Mouse (Mus musculus) embryo, embryonic 10.5 days (tissue): ENCODE measurements around the gene Rint1.

ENCODE experiments used
- DNase-seq: peaks from one replicate; pipeline ENCODE4 v3.0.0-alpha.2; 2015; ENCODE audit warnings: low spot score

Rint1 gene

DNA sequence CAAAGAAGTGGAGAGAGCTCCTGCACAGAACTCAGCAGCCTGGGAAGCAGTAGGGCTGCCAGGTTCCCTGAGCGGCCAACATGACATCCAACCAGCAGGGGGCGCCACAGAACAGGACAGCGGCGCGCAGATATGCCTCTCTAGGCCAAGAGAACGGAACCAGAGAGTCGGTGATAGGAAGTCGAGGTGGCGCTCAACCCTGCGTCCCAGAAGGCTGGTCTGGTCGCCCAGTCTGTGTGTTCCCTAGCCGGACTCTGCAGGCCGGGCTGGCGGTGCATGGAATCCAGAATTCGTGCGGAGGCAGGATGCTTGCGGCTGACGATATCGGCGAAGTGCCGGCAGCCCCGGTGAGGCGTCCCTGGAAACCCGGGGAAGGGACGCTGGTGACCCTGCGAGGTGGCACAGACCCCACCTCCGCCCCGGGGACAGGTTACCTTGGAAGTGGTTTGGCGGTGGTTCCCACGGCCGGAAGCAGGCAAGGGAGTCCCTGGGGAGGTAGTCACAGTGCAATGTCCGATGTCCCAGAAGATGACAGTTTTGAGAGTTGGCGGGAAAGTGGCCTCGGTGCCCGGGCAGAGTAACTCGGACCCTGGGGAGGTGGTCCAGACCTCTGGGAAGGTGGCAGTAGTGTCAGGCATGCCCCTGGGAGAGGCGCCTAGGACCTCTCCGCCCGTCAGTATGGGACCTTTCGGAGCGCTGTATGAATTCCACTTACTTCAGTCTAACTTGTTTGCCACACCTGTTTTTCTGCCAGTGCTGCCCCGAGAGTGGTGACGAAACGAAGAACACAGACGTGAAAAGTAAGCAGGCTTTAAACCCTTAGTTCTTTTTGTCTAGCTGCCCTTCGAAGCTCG is at the start of gene Rint1:
Gene Rint1, plus strand, starts transcription at position 176 of the 854 bp plus-strand sequence.
- DNase-seq, result peak; percentile 97

DNA sequence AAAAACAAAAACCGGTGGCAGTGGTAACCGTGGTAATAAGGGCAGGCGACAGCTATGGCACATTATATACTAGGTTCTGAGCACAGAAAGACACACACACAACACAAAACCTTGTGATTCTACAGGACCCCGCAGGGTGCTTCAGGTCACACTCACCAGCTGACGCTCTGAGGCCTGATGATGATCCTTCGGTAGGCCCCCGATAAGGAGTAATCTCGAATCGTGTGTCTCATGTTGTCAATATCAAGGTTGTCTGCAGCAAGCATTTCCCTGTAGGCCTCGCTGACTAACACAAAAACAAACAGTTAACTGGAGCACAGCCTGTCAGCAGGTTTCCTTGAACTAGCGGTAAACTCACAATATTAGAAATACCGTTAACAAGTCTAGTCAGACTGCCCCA is 44.2 kb upstream of the Rint1 start:
- no peak for DNase-seq

DNA sequence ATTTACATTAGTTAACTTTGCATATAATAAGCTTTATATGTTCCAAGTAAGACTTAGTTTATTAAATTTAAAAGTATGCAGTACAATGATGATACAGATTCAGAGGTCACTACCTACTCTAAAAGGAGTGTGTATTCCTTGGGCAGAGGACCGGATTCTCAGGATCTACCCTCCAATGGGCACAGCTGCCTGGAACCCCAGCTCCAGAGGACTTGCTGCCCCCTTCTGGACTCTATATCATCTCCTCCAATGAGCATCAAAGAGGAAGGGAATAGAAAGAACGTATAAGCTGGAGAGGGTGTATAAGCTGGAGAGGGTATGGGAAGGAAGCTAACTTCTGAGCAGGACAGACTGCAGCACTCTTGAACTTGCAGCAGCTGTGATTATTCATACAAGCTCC is 37.6 kb upstream of the Rint1 start:
- DNase-seq, result peak; percentile 21

DNA sequence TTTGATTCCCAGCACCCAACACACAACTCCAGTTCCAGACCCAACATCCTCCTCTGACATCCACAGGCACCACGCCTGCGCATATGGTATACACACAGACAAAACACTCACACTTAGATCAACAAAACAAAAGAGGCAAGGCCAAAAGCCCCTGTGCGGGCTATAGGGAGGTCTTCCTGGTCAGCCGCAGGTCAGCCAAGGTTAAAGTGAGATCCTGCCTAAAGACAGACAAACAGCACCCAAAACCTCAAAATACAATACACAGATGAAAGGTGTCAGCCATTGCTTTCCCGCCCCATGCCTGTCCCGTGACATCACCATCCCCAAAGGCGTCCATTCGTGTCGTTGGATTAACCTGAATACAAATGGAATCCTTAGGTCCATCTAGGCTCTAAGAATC is 31.9 kb upstream of the Rint1 start:
- DNase-seq, result no peak

DNA sequence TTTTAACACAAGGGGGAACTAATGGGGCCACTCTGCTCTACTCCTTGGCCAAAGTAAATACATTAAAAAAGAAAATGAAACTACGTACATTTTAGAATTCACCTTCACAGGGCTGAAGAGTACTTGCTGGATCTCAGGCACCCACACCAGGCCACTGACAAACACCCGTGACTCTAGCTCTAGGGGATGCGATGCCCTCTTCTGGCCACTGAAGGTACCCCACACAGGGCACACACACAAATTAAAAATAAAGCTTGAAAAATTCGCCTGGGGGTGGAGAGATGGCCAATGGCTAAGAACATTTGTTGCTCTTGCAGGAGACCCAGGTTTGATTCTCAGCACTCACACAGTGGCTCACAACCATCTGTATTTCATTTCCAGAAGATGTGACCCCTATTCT is 31.1 kb upstream of the Rint1 start:
- DNase-seq, result no peak

DNA sequence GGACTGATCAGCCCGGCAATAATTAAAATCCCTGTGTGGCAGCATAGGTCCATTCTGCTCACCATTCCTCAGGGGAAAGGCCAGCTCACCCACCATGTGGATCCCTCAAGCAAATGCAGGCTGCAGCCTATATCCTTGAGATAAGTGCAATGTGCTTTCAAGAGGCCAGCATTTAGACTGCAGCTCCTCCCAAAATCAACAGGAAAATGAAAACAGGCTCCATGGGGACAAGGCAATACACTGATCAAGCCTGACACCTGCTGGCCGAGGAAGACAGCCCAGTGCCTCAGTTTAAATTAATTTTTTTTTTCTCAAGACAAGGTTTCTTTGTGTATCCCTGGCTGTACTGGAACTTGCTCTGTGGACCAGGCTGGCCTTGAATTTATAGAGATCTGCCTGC is 28.9 kb upstream of the Rint1 start:
- peak; percentile 64 for DNase-seq

DNA sequence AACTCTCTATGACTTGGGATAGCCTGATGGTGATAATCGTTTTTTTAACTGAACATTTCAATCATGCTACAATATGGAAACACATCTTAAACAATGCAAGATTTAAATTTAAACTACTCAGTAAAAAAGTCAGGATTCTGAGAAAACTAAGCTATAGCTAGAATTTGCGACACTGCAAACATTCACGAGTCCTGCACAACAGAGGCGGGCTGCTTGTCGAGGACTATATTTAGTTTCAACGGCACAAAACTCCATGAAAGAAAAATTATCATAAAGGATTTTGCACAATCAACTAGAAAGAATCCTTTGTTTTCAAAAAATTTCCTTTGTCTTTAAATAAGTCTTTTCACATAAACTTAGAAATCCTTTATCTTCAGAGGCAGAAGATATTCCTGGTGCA is 25.0 kb upstream of the Rint1 start:
- DNase-seq, result no peak

DNA sequence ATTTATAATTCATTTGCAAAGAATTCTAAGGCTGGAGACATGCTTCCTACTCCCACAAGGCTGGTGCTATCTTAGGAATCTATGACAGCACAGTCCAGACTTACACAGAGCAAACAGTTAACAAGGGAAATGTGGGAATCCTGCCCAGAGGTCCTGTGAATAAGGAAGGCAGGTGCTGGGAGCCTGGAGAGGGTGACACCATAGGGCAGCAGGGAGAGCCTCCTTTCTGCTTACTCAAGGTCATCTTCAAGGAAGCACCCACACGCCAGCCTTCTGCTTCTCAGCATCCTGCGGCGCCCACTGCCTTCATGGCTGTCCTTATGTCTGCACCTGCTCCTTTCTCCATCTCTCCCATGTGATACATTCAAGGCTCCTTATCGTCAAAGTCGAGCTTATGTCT is 23.0 kb upstream of the Rint1 start:
- no peak for DNase-seq

DNA sequence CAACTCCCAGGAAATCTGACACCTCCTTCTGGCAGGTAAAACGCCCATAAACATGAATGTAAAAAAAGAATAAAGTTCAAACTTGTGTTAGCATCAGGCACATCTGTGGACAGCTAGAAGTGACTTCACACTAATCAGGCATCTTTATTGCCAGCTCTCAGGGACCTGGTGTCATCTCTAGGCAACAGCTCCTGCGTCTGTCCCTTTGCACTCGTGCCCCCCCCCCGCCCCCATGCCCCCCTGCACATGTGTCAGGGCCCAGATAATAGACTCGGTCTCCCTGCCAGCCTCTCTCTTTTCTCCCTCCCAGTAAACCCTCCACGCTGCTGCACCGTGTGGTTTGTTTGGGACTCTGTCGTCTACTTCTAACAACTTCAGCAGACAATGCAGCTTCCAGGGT is 16.4 kb upstream of the Rint1 start:
- no peak for DNase-seq

DNA sequence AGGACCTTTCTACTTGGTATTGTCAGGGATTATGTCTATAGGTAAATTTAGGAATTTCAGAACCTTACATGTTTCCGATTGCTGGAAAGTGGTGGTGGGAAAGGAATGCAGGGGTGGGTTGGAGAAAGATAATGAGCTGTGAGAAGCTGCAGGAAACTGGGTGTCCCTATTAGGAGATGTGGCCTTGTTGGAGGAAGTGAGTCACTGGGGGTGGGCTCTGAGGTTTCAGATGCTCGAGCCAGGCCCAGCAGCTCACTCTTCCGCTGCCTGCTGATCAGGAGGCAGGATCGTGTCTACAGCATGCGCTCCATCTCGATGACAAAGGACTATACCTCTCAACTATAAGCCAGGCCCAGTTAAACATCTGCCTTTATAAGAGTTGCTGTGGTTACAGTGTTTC is 13.3 kb upstream of the Rint1 start:
- DNase-seq, result no peak

DNA sequence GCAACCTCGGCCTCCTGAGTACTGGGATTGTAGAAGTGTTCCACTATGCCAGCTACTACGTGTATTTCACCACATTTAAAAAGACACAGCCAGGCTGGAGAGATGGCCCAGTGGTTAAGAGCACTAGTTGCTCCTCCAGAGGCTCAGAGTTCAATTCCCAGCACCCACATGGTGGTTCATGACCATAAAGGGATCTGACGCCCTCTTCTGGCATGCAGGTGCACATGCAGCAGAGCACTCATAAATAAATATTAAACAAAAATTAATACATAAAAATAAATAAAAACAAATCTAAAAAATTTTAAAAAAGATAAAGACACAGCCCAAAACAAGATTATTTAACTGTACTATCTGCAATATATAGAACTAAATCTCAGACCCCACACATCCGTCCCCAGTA is 7.0 kb upstream of the Rint1 start:
- DNase-seq, result no peak

DNA sequence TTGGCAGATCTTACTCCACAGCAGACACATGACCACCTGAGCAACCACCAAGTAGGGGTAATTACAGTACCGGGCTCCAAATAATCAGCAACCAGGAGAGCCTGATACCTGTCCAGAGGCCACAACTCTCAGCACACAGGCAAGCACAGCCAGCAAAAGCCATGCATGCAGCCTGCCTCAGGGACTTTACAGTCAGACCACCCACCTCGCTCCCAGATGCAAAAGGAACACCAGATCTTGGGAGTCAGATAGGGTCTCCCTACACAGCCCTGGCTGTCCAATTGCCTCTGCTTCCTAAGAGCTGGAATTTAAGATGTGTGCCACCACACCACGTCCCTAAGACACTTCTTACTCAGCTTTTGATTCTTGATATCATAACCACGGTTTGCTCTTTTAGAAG is 6.3 kb upstream of the Rint1 start:
- DNase-seq, result no peak

DNA sequence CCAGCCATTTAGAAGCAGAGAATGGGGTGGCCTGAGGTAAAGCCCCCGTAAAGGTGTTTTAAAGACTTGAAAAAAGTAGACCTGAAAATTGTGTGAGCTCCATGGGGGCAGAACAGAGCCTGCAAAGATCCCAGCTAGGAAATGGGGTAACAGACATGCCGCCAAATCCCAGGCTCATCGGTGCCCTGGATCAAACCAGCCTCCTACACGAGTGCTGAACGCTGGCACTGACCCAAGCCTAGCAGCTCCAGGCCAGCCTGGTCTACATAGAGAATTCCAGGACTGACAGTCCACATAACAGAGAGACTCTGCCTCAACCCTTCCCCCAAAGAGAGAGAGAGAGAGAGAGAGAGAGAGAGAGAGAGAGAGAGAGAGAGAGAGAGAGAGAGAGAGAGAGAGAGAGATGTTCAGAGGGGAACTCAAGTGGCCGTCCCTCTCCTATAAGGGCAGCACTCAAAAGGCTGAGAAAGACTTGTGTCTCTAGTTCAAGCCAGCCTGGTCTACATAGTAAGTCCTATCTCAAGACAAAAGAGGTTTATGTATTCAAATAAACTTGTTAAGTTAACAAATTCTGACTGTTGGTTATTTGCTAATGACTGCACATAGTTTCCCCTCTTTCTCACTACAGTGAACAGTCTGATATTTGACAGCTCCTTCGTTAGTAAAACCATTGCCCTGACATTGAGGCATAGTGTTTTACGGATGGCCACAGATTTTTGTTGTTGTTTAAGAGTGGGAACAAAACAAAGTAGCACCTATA is 5.3 kb upstream of the Rint1 start:
- DNase-seq, result no peak

DNA sequence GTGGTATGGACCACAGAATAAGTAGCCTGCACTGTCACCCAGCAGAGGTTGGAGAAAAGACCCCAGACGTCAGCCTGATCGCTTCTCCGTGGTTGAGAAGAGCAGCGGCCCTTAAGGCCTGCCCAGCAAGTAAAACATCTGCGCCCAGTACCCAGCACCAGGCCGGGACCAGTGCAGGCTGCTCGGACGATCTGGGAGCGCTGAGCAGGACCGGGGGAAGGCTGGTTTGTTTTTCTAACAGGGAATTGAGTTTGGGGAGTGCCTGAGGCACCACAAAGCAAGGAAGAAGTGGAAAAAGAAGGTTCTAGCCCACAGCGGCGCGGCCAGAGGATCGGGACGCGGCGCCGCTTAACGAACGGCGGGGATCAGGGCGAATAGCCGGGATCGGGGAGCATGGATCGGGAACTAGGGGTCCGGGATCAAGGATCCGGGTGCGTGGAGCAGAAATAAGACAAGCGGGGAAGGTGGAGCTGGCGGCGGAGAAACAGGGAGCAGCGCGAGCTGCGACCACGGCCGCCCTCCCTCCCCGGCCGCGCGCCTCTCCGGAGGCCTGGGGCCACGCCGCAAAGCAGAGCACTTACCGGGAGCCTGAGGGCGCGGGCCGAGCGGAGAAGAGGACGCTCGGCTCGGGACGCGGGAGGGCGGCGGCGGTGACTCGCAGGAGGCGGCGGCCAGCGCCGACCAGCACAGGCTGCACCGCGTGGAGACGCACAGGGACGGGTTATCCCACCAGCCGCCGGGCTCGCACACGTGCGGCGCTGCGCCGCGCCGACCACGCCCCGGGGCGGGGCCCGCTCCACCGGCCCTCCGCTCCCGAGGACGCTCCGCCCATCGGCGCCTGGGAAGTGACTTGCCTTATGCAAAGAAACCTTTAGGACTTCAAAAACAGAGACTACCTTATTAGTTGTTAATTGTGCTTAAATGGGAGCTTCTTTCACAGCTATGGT is 4.3 kb upstream of the Rint1 start, which contains the start of gene Pus7:
Gene Pus7, minus strand, starts transcription at position 781 of the 947 bp plus-strand sequence.
- peak; percentile 93 for DNase-seq

DNA sequence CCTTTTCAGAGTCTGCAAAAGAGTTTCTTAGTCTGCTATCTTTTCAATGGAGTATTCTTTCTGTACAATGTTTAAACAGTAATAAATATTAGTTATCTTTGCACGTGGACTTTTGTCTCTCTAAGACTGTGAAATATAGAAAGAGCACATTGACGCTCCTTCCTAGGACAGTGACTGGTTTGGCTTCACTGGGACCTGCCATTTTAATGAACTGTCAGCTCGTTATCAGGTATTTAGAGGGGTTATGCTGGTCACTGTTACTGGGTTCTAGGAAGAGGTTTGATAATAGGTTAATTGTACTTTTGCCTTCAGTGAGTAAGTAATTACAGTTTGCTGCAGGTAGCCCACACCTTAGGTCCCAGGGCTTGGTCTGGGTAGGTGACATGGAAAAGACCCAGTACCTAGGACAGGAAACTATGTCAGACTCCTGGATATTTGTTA is 899 bp downstream of the Rint1 start:
- DNase-seq, result no peak

DNA sequence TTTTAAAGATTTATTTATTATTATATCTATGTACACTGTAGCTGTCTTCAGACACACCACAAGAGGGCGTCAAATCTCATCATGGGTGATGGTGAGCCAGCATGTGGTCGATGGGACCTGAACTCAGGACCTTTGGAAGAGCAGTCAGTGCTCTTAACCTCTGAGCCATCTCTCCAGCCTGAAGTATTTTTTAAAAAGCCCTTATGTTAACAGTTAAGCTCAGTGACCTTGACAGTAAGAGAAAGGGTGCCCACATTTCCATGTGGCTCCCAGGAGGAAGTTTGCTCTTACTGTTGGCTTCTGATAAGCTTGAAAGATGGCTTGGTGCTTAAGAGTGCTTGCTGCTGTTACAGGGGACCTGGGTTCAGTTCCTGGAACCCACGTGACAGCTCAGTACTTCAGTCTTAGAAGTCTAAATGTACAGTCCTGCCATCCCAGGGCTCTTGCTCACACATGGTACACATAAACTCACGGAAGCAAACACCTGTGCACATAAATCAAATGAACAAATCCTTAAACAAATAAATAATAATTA is 1.6 kb downstream of the Rint1 start:
- no peak for DNase-seq

DNA sequence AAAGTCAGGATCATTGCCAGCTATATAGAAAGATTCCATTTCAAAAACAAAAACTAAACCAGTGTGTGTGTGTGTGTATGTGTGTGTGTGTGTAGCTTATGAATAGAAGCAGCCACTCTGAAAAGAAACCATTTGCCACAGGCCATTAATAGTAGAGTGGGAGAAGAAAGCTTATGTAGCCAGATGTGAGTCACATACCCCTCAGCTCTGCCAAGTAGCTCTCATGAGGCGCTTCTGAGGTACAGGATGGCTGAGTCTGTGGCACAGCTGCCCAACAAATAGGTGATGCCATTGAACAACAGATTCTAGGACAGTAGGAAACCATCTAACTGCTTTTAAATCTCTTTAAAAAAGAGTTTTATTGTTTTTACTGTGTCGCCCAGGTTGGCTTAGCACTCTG is 5.2 kb downstream of the Rint1 start:
- no peak for DNase-seq

DNA sequence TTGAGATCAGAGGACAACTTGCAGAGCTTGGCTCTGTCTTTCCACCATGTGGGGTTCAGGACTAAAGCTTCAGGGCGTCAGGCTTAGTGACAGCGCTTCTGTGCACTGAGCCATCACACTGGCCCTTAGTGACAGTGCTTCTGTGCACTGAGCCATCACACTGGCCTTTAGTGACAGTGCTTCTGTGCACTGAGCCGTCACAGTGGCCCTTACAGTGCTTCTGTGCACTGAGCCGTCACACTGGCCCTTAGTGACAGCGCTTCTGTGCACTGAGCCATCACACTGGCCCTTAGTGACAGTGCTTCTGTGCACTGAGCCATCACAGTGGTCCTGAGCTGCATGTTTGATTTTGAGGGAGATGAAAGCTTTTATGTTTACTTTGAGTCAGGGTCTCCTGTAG is 27.3 kb downstream of the Rint1 start:
- DNase-seq, result no peak

DNA sequence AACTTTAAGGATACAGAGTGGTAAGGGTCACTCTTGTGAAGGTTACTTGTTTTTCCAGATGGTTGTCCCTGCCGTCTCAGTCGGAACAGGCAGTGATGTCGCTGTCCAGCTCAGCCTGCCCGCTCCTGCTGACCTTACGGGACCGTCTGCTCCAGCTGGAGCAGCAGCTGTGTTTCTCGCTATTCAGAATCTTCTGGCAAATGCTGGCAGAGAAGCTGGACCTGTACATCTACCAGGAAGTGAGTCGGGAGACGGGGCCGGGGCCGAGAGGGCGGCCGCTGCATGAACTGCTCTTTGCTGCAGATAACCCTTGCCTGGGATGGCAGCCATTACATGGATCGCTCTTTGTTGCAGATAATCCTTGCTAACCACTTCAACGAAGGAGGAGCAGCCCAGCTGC is 29.2 kb downstream of the Rint1 start:
- DNase-seq, result no peak

DNA sequence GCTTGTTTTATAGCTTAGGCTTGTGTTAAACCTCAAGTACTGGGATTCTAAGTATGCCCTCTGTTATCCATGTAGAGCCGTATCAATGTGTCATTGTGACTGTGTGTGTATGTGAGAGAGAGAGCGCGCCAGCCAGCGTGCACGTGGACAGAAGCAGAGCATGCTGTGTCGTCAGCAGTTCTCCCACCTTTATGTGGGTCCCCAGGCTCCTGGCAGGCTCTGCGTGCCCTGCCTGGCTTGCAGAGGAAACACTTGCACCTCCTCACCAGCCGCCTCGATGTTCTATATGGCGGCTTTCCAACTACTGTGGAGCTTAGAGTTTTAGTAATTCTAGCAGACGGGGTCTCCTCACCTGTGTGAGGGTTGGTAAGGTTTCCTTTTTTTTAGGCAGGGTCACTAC is 34.8 kb downstream of the Rint1 start:
- DNase-seq, result no peak

DNA sequence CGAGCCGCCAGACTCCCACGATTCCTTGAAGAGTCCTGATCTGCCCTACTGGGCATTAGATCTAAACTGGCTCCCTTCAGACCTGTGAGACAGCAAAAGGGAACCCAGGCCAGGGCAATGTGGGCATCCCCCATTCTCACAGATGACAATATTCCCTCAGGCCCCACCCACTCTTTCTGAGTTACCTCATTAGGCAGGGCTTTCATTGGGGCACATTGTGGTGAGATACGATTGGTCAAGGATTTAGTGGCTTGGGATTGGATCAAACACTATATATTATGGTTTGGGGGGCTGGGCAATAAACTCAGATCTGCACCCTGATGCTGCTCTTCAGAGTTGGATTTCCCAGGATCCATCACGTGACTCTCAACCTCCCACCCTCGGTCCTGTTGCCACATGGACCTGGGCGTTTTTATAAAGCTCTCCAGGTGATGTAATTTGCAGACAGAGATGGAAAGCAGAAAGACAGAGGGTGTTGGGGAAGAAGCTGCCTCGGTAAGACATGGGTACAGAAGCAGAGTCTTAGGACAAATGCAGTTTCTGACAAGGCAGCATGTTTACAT is 36.7 kb downstream of the Rint1 start:
- DNase-seq, result no peak
